Mouse (Mus musculus): ENCODE measurements around the gene Itsn1. TPM values are rescaled to one million over a fixed set of nuclear protein-coding genes. Genes with fewer than 3 reads are reported as not detected.
A peak's percentile ranks its signal among the peaks of the same experiment; 100 is the strongest.

The Itsn1 gene
- 54.8 and 55.2 TPM in 2 replicates for polyA plus RNA-seq (2015; fragmentation: Nextera tagmentation; extraction: Ambion mirVana)

- no peaks in the 10 kb centered on the region for H3K9me3 ChIP-seq
- peak within 1 kb of the TSS; percentile 79 for H3K4me2 ChIP-seq
- peak within 1 kb of the TSS; percentile 98 for H3K9ac ChIP-seq
- H3K4me3 ChIP-seq: peak within 1 kb of the TSS; percentile 91
- under 1% methylated on average over 33 of the region's 33 CpGs for WGBS
- no peaks in the 10 kb centered on the region for H3K27me3 ChIP-seq
- H3K4me1 ChIP-seq (replicated peaks): peaks cover 52% of the 10 kb centered on the region
- peaks cover 5% of the 10 kb centered on the region for H3K36me3 ChIP-seq
- ATAC-seq (ENCODE audit: low FRiP score): peak; percentile 96
- peak within 1 kb of the TSS; percentile 97 for H3K27ac ChIP-seq
These were observed at the start of gene Itsn1 for GRCm38 (mm10) chr16:91729066-91729482. TSS of gene Itsn1 (plus strand) at chr16:91729281.

DNA sequence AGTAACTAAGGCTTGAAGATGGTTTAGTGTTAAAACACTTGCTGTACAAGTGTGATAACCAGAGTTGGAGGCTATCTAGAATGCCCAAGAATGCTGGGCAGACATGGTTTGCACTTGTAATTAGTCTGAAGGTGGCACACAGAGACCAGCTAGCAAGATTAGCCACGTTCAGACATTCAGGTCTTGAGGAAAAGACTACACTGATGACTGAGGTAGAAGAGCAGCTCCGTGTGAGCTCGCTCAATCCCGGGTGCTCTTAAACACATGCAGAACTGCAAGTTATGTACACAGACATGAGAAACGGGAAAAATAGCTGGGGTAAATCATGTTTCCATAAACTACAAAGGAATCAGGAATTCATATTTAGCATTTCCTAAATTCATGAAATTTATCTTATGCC is 48.4 kb upstream of the Itsn1 start:
- no peak overlapping the region for H3K4me2 ChIP-seq
- H3K9me3 ChIP-seq: no peaks in the 10 kb centered on the region
- H3K9ac ChIP-seq: no peak overlapping the region
- no peaks in the 10 kb centered on the region for H3K27me3 ChIP-seq
- H3K4me3 ChIP-seq: no peak overlapping the region
- 87% methylated on average over 5 of the region's 5 CpGs for WGBS
- no peaks in the 10 kb centered on the region for H3K4me1 ChIP-seq (replicated peaks)
- H3K36me3 ChIP-seq: peaks cover 89% of the 10 kb centered on the region
- no peak for ATAC-seq (ENCODE audit: low FRiP score)
- no peak overlapping the region for H3K27ac ChIP-seq

GRCm38 (mm10) chr16:91685526-91685925 is 43.6 kb upstream of the Itsn1 start:
- Histone ChIP-seq H3K36me3 (peaks cover 55% of the 10 kb centered on the region), H3K27ac (no peak overlapping the region), H3K4me2 (no peak overlapping the region), H3K9me3 (no peaks in the 10 kb centered on the region), H3K27me3 (no peaks in the 10 kb centered on the region), H3K9ac (no peak overlapping the region), H3K4me3 (no peak overlapping the region), H3K4me1 (replicated peaks) (peaks cover 21% of the 10 kb centered on the region)
- WGBS: 93% methylated on average over 5 of the region's 5 CpGs
- ATAC-seq (ENCODE audit: low FRiP score): no peak

DNA sequence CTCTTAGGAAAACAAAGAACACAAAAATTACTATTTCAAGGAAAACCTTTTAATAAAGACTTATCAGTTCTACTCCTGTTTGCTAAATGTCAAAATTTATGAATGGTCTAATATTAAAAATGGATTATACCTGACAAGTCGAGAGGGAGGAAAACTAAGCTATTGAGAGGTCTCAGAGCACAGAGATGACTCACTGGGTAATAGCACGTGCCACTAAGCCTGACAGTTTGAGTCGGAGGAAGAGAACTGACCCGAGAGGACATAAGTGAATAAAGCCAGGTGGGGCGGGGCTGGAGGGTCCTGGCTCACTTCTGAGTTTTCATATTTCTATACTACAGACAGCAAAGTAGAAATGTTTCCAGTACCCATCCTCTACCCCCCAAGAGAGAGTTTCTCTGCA is 42.7 kb upstream of the Itsn1 start:
- no peak overlapping the region for H3K4me3 ChIP-seq
- no peak overlapping the region for H3K4me2 ChIP-seq
- H3K27me3 ChIP-seq: no peaks in the 10 kb centered on the region
- peaks cover 50% of the 10 kb centered on the region for H3K36me3 ChIP-seq
- H3K4me1 ChIP-seq (replicated peaks): peaks cover 21% of the 10 kb centered on the region
- 91% methylated on average over 5 of the region's 5 CpGs for WGBS
- H3K9ac ChIP-seq: no peak overlapping the region
- no peaks in the 10 kb centered on the region for H3K9me3 ChIP-seq
- no peak for ATAC-seq (ENCODE audit: low FRiP score)
- no peak overlapping the region for H3K27ac ChIP-seq

- peak; percentile 83 for ATAC-seq (ENCODE audit: low FRiP score)
- H3K36me3 ChIP-seq: peaks cover 34% of the 10 kb centered on the region
These were observed 41.0 kb upstream of the Itsn1 start for GRCm38 (mm10) chr16:91688023-91688618.

GRCm38 (mm10) chr16:91688619-91689334 is 40.3 kb upstream of the Itsn1 start, which contains the start of gene Donson:
TSS of gene Donson (minus strand) at chr16:91688770.
- H3K4me2 ChIP-seq: peak within 1 kb of the TSS; percentile 82
- peak within 1 kb of the TSS; percentile 96 for H3K9ac ChIP-seq
- WGBS: under 1% methylated on average over 65 of the region's 71 CpGs
- no peaks in the 10 kb centered on the region for H3K9me3 ChIP-seq
- H3K27me3 ChIP-seq: no peaks in the 10 kb centered on the region
- ATAC-seq (ENCODE audit: low FRiP score): peak; percentile 99
- H3K27ac ChIP-seq: peak within 1 kb of the TSS; percentile 93
- peak within 1 kb of the TSS; percentile 91 for H3K4me3 ChIP-seq
- peaks cover 21% of the 10 kb centered on the region for H3K4me1 ChIP-seq (replicated peaks)
- peaks cover 32% of the 10 kb centered on the region for H3K36me3 ChIP-seq

More at GRCm38 (mm10) chr16:91688023-91688618, 41.0 kb upstream of the Itsn1 start:
- Histone ChIP-seq H3K27me3 (no peaks in the 10 kb centered on the region), H3K9me3 (no peaks in the 10 kb centered on the region), H3K4me1 (replicated peaks) (peaks cover 21% of the 10 kb centered on the region), H3K4me3 (peak overlapping the region; percentile 91), H3K27ac (peak overlapping the region; percentile 93), H3K9ac (peak overlapping the region; percentile 96), H3K4me2 (peak overlapping the region; percentile 82)
- under 1% methylated on average over 51 of the region's 51 CpGs for WGBS

GRCm38 (mm10) chr16:91689791-91690190 is 39.3 kb upstream of the Itsn1 start:
- 49% methylated on average over 7 of the region's 7 CpGs for WGBS
- Histone ChIP-seq H3K4me3 (0 out of 2 replicates have a peak overlapping the region, but pooled peaks have one; percentile 2), H3K27ac (no peak overlapping the region), H3K9ac (0 out of 2 replicates have a peak overlapping the region, but pooled peaks have one; percentile 40), H3K4me2 (peak overlapping the region; percentile 82), H3K4me1 (replicated peaks) (peaks cover 21% of the 10 kb centered on the region), H3K36me3 (peaks cover 30% of the 10 kb centered on the region), H3K27me3 (no peaks in the 10 kb centered on the region), H3K9me3 (no peaks in the 10 kb centered on the region)
- ATAC-seq (ENCODE audit: low FRiP score): no peak

GRCm38 (mm10) chr16:91694455-91695084 is 34.5 kb upstream of the Itsn1 start:
- H3K36me3 ChIP-seq: peaks cover 49% of the 10 kb centered on the region
- H3K4me3 ChIP-seq: no peak overlapping the region
- 32% methylated on average over 14 of the region's 14 CpGs for WGBS
- 0 out of 2 replicates have a peak overlapping the region, but pooled peaks have one; percentile 8 for H3K27ac ChIP-seq
- H3K27me3 ChIP-seq: no peaks in the 10 kb centered on the region
- no peak overlapping the region for H3K4me2 ChIP-seq
- peaks cover 5% of the 10 kb centered on the region for H3K4me1 ChIP-seq (replicated peaks)
- H3K9ac ChIP-seq: no peak overlapping the region
- H3K9me3 ChIP-seq: no peaks in the 10 kb centered on the region
- ATAC-seq (ENCODE audit: low FRiP score): peak; percentile 82

DNA sequence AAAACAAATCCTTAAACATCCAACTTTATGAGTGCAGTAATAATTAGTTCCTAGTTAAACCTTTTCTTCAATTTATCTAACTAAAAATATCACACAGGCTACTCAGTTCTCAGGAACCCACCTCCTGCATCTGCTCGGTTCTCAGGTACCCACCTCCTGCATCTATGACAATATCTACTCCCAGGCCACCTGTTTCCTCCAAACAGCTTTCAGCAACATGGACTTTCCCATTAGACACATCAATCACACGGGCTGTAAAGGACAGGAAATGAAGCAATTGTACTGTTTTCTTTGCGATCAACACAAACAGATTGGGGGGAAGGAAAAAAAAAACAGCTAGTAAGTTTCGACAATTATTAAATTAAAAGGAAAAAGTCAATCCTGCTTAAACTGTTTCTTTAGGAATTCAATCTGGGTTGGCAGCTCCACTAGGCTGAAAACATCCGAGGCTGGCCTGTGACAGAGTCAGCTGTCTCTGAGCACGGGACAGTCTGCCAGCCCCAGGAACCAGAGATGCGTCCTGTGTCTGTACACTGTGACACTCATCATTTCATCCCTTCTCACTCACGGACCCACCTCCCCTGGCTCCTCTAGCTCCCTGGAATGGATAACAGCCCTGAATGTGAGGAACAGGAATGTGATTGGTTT is 33.8 kb upstream of the Itsn1 start:
- no peaks in the 10 kb centered on the region for H3K9me3 ChIP-seq
- H3K36me3 ChIP-seq: peaks cover 53% of the 10 kb centered on the region
- no peak overlapping the region for H3K4me3 ChIP-seq
- H3K9ac ChIP-seq: no peak overlapping the region
- H3K27ac ChIP-seq: 0 out of 2 replicates have a peak overlapping the region, but pooled peaks have one; percentile 8
- H3K27me3 ChIP-seq: no peaks in the 10 kb centered on the region
- H3K4me2 ChIP-seq: no peak overlapping the region
- H3K4me1 ChIP-seq (replicated peaks): no peaks in the 10 kb centered on the region
- 77% methylated on average over 8 of the region's 8 CpGs for WGBS
- ATAC-seq (ENCODE audit: low FRiP score): no peak; the same call in 1 of the 2 replicates

DNA sequence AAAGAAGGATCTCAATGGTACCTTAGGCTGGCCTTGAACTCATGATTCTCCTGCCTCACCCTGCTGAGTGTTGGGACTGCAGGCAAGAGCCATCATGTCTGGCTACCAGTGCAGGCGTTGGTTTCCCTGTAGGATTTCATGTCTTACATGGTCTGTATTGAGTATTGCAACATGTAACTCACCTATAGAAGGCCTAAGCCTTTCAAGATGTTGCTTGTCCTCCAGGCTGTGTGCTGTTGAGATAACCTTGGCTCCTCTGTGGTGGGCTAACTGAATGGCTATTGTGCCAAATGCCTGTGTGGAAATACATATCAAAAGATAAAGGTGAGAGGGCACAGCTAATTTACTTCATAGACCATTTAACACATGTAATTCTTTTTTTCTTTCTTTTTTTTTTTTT is 30.1 kb upstream of the Itsn1 start:
- H3K9ac ChIP-seq: no peak overlapping the region
- H3K9me3 ChIP-seq: no peaks in the 10 kb centered on the region
- no peaks in the 10 kb centered on the region for H3K4me1 ChIP-seq (replicated peaks)
- H3K36me3 ChIP-seq: peaks cover 75% of the 10 kb centered on the region
- H3K4me3 ChIP-seq: no peak overlapping the region
- 97% methylated on average over 1 of the region's 1 CpGs for WGBS
- no peak overlapping the region for H3K27ac ChIP-seq
- H3K4me2 ChIP-seq: no peak overlapping the region
- ATAC-seq (ENCODE audit: low FRiP score): no peak
- H3K27me3 ChIP-seq: no peaks in the 10 kb centered on the region

DNA sequence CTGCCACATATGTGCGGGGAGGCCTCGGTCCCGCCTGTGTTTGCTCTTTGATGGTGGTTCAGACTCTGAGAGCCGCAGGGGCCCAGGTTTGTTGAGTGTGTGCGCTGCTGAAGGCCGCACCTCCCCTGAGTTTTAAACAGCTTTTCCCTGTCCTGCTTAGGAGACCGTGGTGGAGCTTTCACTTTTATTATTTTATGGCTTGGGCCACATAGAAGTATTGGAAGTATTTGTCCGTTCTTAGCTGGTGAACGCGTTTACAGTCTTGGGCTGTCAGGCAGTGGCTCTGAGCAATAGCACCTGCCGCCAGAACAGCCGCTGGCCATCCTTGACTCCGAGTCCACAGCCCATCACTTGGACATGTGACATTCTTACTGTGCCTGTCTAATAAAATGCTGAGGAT is 27.2 kb upstream of the Itsn1 start:
- H3K4me3 ChIP-seq: no peak overlapping the region
- no peaks in the 10 kb centered on the region for H3K27me3 ChIP-seq
- ATAC-seq (ENCODE audit: low FRiP score): no peak
- H3K36me3 ChIP-seq: peaks cover 75% of the 10 kb centered on the region
- no peak overlapping the region for H3K4me2 ChIP-seq
- 90% methylated on average over 13 of the region's 13 CpGs for WGBS
- no peak overlapping the region for H3K27ac ChIP-seq
- H3K9ac ChIP-seq: no peak overlapping the region
- H3K9me3 ChIP-seq: no peaks in the 10 kb centered on the region
- H3K4me1 ChIP-seq (replicated peaks): no peaks in the 10 kb centered on the region

- Histone ChIP-seq H3K36me3 (peaks cover 74% of the 10 kb centered on the region), H3K4me2 (no peak overlapping the region), H3K4me1 (replicated peaks) (no peaks in the 10 kb centered on the region), H3K27me3 (no peaks in the 10 kb centered on the region), H3K9ac (no peak overlapping the region), H3K4me3 (no peak overlapping the region), H3K9me3 (no peaks in the 10 kb centered on the region), H3K27ac (no peak overlapping the region)
- no peak for ATAC-seq (ENCODE audit: low FRiP score)
- 54% methylated on average over 3 of the region's 3 CpGs for WGBS
These were observed 26.3 kb upstream of the Itsn1 start for GRCm38 (mm10) chr16:91702771-91703188.

All from hindbrain, embryonic 13.5 days (tissue).